Mouse (Mus musculus): ENCODE measurements at regions not wholly inside any gene's neighbourhood (a gene's known extent, or its start where the extent isn't known, plus 50 kb on each side); places are given as distances from the start of the nearest gene placed in this dataset.
A peak's percentile ranks its signal among the peaks of the same experiment; 100 is the strongest.

GRCm38 (mm10) chr16:50852081-50852480 lies 261.1 kb upstream of the Ccdc54 start:
- no peak for DNase-seq (ENCODE audit: low read depth, low spot score)

- no peak for DNase-seq (ENCODE audit: low read depth, low spot score)
These were observed 256.7 kb upstream of the Ccdc54 start for GRCm38 (mm10) chr16:50847693-50848092.

DNA sequence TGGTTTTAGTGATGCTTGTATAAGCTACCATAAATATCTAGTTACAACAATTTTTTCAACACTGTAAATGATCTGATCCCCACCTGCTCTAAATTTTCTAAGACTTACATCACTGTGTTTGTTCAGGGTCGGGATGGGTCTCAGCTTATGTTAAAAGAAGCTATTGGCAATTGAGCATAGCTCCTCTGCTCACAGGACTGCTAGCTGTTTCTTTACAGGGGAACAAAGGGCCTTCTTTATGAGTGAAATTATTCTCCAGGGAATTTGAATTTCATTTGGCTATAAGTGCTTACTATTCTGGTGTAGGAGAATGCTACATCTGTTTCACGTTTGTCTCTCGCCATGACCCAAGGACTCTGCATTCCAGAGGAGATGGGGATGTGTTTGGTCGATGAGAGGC lies 255.6 kb upstream of the Ccdc54 start:
- DNase-seq (ENCODE audit: low read depth, low spot score): peak; percentile 24

- DNase-seq (ENCODE audit: low read depth, low spot score): peak; percentile 87
These were observed 251.0 kb upstream of the Ccdc54 start for GRCm38 (mm10) chr16:50841677-50842580.

GRCm38 (mm10) chr16:50841205-50841604 lies 250.3 kb upstream of the Ccdc54 start:
- no peak for DNase-seq (ENCODE audit: low read depth, low spot score)

GRCm38 (mm10) chr16:50839665-50840064 lies 248.7 kb upstream of the Ccdc54 start:
- DNase-seq (ENCODE audit: low read depth, low spot score): no peak

- no peak for DNase-seq (ENCODE audit: low read depth, low spot score)
These were observed 246.5 kb upstream of the Ccdc54 start for GRCm38 (mm10) chr16:50837416-50837815.

GRCm38 (mm10) chr16:50836457-50836856 lies 245.5 kb upstream of the Ccdc54 start:
- DNase-seq (ENCODE audit: low read depth, low spot score): no peak

GRCm38 (mm10) chr16:50833357-50833756 lies 242.4 kb upstream of the Ccdc54 start:
- no peak for DNase-seq (ENCODE audit: low read depth, low spot score)

GRCm38 (mm10) chr16:50822352-50822751 lies 231.4 kb upstream of the Ccdc54 start:
- no peak for DNase-seq (ENCODE audit: low read depth, low spot score)

DNA sequence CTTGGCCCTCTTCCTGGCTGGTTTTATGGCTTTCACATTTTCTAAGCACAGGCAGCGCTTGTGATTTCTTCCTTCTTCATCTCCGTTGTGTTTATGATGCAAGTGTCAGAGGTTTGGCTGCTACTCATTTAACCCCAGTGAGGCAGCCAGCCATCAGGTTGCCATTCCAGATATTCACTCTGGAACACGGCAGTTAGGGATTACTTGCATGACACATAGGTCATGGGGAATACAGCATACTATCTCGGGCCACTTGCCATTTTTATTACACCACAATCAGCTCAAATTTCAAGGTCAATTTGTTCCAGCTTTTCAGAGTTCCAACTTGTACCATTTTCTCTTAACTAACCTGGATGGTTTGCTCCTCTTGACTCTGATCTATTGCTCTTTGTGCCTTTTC lies 223.7 kb upstream of the Ccdc54 start:
- DNase-seq (ENCODE audit: low read depth, low spot score): no peak

DNA sequence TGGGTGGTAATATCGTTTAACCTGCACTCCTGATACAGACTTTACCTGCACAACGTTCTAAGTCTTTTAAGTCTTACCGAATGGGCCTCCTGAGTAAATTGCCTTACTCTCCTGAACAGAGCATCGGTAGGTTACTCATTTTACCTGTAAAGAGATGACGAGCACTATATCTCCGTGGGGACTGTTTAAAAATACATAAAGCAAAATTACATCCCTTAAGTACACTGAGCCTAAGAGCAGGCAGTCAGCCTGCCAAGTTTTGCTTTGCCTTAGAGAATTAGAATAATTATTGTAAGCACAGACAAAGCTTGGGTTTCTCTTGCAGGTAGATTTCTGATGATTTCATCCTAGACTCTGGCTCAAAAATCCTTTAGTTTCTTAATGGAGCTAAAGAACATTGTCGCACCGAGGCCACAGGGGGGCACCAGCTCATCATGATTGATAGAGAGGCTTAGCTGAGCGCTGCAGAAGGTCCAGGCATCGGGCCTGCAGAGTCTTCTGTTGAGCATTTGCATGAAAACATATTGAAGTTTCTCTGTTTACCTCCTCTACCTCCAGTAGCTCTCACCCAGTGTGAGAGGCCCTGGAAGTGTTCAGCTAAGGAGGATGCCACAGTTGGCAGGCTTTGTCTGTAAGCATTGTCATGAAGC lies 208.3 kb upstream of the Ccdc54 start:
- DNase-seq (ENCODE audit: low read depth, low spot score): no peak

DNA sequence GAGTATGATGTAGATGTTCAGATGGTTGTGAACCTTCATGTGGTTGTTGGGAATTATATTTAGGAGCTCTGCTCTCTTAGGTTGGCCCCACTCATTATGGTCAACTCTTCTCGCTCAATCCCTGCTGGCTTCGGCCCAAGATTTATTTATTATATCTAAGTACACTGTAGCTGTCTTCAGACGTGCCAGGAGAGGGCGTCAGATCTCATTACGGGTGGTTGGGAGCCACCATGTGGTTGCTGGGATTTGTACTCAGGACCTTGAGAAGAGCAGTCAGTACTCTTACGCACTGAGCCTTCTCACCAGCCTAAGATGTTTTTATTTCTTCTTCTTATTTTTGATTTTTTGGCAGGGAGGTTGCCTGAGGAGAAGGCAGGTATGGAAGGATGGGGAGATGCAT lies 207.1 kb upstream of the Ccdc54 start:
- no peak for DNase-seq (ENCODE audit: low read depth, low spot score)

DNA sequence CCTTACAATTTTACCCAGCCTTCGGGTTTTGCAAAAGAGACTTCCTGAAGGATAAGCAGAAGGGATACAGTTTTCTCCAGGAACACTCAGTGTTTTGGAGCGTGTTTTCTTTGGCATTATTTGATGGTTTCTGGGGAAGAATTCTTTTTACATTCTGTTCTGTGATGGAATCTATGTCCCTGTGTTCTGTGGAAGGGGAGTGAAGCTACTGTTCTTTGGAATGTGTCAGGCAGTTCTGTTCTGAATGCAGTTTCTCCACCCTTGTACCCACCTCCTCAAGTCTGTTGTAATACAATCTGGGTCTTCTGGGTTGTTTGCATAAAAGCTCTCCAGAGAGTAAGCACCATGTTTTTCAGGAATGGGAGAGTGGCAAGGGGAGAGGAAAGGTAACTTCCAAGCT lies 202.0 kb upstream of the Ccdc54 start:
- no peak for DNase-seq (ENCODE audit: low read depth, low spot score)

DNA sequence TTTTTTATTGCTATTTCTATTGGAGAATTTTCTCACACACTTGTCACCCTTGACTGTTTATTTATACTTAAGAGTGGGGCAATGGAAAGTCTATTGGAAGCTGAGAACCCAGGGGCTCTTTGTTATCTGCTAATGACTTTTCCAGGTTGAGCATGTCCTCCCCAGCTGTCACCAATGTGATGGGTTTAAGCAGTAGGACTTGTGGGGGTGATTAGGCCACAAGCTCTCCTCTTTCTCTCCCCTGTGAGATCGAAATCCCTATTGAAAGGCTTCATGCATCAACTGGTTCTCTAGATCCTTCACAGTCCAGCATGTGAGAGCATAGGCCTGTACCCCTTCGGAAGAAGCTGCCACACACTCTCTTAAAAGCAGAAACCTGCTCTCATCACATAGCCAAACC lies 201.6 kb upstream of the Ccdc54 start:
- DNase-seq (ENCODE audit: low read depth, low spot score): no peak

- DNase-seq (ENCODE audit: low read depth, low spot score): no peak
These were observed 197.7 kb upstream of the Ccdc54 start for GRCm38 (mm10) chr16:50788702-50789101.

- no peak for DNase-seq (ENCODE audit: low read depth, low spot score)
These were observed 195.2 kb upstream of the Ccdc54 start for GRCm38 (mm10) chr16:50786199-50786598.

- no peak for DNase-seq (ENCODE audit: low read depth, low spot score)
These were observed 194.4 kb upstream of the Ccdc54 start for GRCm38 (mm10) chr16:50785384-50785783.

GRCm38 (mm10) chr16:50784651-50785228 lies 193.8 kb upstream of the Ccdc54 start:
- no peak for DNase-seq (ENCODE audit: low read depth, low spot score)

GRCm38 (mm10) chr16:50783784-50784650 lies 193.1 kb upstream of the Ccdc54 start:
- no peak for DNase-seq (ENCODE audit: low read depth, low spot score)

DNA sequence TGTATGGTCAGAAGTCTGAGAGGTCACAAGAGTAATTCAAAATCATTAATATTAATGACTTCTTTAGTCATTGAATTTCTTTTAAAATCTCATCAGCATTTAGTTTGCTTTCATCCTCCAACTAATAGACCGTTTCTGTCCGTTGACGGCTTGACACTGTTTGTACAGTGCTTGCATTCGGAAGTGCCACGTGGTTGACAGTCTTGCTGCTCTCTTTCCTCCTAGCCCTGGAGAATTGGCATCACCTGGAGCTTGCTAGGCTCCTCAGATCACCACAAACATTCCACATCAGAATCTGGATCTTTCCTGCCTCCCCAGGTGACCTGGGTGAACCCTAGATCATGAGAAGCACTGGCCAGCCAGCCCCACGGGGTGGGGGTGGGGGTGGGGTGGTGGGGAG lies 192.3 kb upstream of the Ccdc54 start:
- DNase-seq (ENCODE audit: low read depth, low spot score): no peak
